Mouse (Mus musculus) erythroid progenitor cell, adult 5-6 weeks (primary cell): ENCODE data around the gene Krtap4-7. TPM values are rescaled to one million over a fixed set of nuclear protein-coding genes. Genes with fewer than 3 reads are reported as not detected.
"Not testable (repeated sequence)": the region's sequence is repeated elsewhere in the genome, so short reads cannot be mapped to it uniquely, and the experiment has no call there.

Experiments used
- ATAC-seq: replicated peaks from 2 replicates; pipeline ENCODE4 v1.8.0; 2016; ENCODE audit warnings: moderate number of reproducible peaks, mild to moderate bottlenecking, moderate TSS enrichment, inconsistent platforms; ENCODE audit not compliant: poor library complexity, low FRiP score, severe bottlenecking
- total RNA-seq, 2 experiments: library from RNA; stranded (forward) in 1 of 2; stranded (reverse) in 1 of 2; fragments of 150-400 nt in 1 of 2; fragments of 186-747, 209-891 nt in 1 of 2; gene quantifications; 2 replicates each; pipeline versions ENCODE4 v1.2.3 to v1.2.4; 2015 to 2017; ENCODE audit warnings: low replicate concordance in 2 of 2

Krtap4-7 gene
- total RNA-seq (2015; ENCODE audit: low replicate concordance) (not detected in 2 replicates), total RNA-seq (2017; ENCODE audit: low replicate concordance) (not detected in 2 replicates)

GRCm38 (mm10) chr11:99643635-99644139 lies at the start of gene Krtap4-7:
Krtap4-7 (minus strand) TSS chr11:99644089.
- not testable (repeated sequence) for ATAC-seq

- ATAC-seq: no peak
Observed at GRCm38 (mm10) chr11:99690463-99690862, 46.6 kb upstream of the Krtap4-7 start, which contains the start of gene Gm14190. Gm14190 (minus strand) TSS chr11:99690740.

GRCm38 (mm10) chr11:99685235-99685634 lies 41.3 kb upstream of the Krtap4-7 start:
- ATAC-seq: not testable (repeated sequence)

GRCm38 (mm10) chr11:99683481-99683880 lies 39.6 kb upstream of the Krtap4-7 start:
- ATAC-seq: no peak

GRCm38 (mm10) chr11:99665860-99666259 lies 22.0 kb upstream of the Krtap4-7 start, which contains the start of gene Krtap4-6:
Krtap4-6 (minus strand) TSS chr11:99665960.
- no peak for ATAC-seq

GRCm38 (mm10) chr11:99662802-99663201 lies 18.9 kb upstream of the Krtap4-7 start:
- no peak for ATAC-seq

GRCm38 (mm10) chr11:99659256-99659655 lies 15.4 kb upstream of the Krtap4-7 start:
- ATAC-seq: no peak

- not testable (repeated sequence) for ATAC-seq
Observed at GRCm38 (mm10) chr11:99658467-99659010, 14.7 kb upstream of the Krtap4-7 start, which contains the start of gene Gm11563. Gm11563 (minus strand) TSS chr11:99658960.

GRCm38 (mm10) chr11:99657051-99657450 lies 13.2 kb upstream of the Krtap4-7 start:
- no peak for ATAC-seq

- ATAC-seq: no peak
Observed at GRCm38 (mm10) chr11:99650136-99650535, 6.2 kb upstream of the Krtap4-7 start, which contains the start of gene Gm11555. Gm11555 (minus strand) TSS chr11:99650236.

GRCm38 (mm10) chr11:99646444-99646843 lies 2.6 kb upstream of the Krtap4-7 start:
- no peak for ATAC-seq

GRCm38 (mm10) chr11:99644351-99644750 lies 462 bp upstream of the Krtap4-7 start:
- no peak for ATAC-seq

- no peak for ATAC-seq
Observed at GRCm38 (mm10) chr11:99640926-99641325, 3.0 kb downstream of the Krtap4-7 start.

GRCm38 (mm10) chr11:99637086-99637485 lies 6.8 kb downstream of the Krtap4-7 start:
- ATAC-seq: no peak

GRCm38 (mm10) chr11:99634653-99635134 lies 9.2 kb downstream of the Krtap4-7 start, which contains the start of gene Krtap4-2:
Krtap4-2 (minus strand) TSS chr11:99635084.
- ATAC-seq: no peak

- ATAC-seq: no peak
Observed at GRCm38 (mm10) chr11:99633293-99633692, 10.6 kb downstream of the Krtap4-7 start.

GRCm38 (mm10) chr11:99630890-99631289 lies 13.0 kb downstream of the Krtap4-7 start:
- ATAC-seq: no peak

- ATAC-seq: no peak
Observed at GRCm38 (mm10) chr11:99628138-99628537, 15.8 kb downstream of the Krtap4-7 start, which contains the start of gene Krtap4-1. Krtap4-1 (minus strand) TSS chr11:99628238.

GRCm38 (mm10) chr11:99620335-99620734 lies 23.6 kb downstream of the Krtap4-7 start, which contains the start of gene Gm11562:
Gm11562 (minus strand) TSS chr11:99620435.
- ATAC-seq: no peak

GRCm38 (mm10) chr11:99614796-99615363 lies 29.0 kb downstream of the Krtap4-7 start, which contains the start of gene Krtap2-4:
Krtap2-4 (minus strand) TSS chr11:99614846.
- no peak for ATAC-seq

GRCm38 (mm10) chr11:99610089-99610488 lies 33.8 kb downstream of the Krtap4-7 start, which contains the start of gene Gm11937:
Gm11937 (minus strand) TSS chr11:99610189.
- not testable (repeated sequence) for ATAC-seq
